Mouse (Mus musculus) CH12.LX (cell line): ENCODE data around the gene Pde1c. TPM values are rescaled to one million over a fixed set of nuclear protein-coding genes. Genes with fewer than 3 reads are reported as not detected.

Experiments used
- DNase-seq: peaks from one replicate; pipeline ENCODE4 v3.0.0-alpha.2; 2013; ENCODE audit errors: extremely low read depth
- H3K27ac ChIP-seq: 2 replicates; pipeline ENCODE4 v1.5.1; 2012; ENCODE audit warnings: low read depth, mild to moderate bottlenecking, control low read depth, moderate library complexity; ENCODE audit not compliant: insufficient read depth
- H3K27me3 ChIP-seq: replicated peaks from 2 replicates; pipeline ENCODE3; 2012; ENCODE audit warnings: inconsistent platforms
- H3K36me3 ChIP-seq, 2 experiments: replicated peaks in 1 of 2; 2 replicates each; pipeline versions ENCODE3 to v1.6.1; 2012; ENCODE audit warnings: inconsistent platforms in 1 of 2, low read length in 1 of 2, mild to moderate bottlenecking in 1 of 2, mixed read lengths in 1 of 2, moderate library complexity in 1 of 2; ENCODE audit not compliant: control insufficient read depth in 1 of 2, insufficient read depth in 1 of 2
- H3K4me1 ChIP-seq, 2 experiments: 2 replicates each; pipeline ENCODE4 v1.6.1; 2012; ENCODE audit warnings: inconsistent platforms in 1 of 2, moderate library complexity in 1 of 2; ENCODE audit not compliant: insufficient read depth in 2 of 2, control insufficient read depth in 1 of 2
- H3K4me2 ChIP-seq: 2 replicates; pipeline ENCODE4 v1.6.1; 2012; ENCODE audit warnings: low read depth, mild to moderate bottlenecking, control low read depth; ENCODE audit not compliant: poor library complexity, insufficient read depth, severe bottlenecking
- H3K4me3 ChIP-seq, 3 experiments: fragments of 150-350 bp in 1 of 3; sonication (generic) in 1 of 3; replicated peaks in 1 of 3; 2 replicates each; pipeline versions ENCODE3 to v1.5.1; 2011 to 2012; ENCODE audit warnings: low read depth in 2 of 3, low read length in 2 of 3, mild to moderate bottlenecking in 2 of 3, moderate library complexity in 2 of 3, control low read depth in 1 of 3, improper control_type of control experiment in 1 of 3, inconsistent platforms in 1 of 3, mixed read lengths in 1 of 3; ENCODE audit not compliant: poor library complexity in 1 of 3
- H3K79me2 ChIP-seq: replicated peaks from 2 replicates; pipeline ENCODE4 v1.6.1; 2012; ENCODE audit warnings: mild to moderate bottlenecking, moderate library complexity; ENCODE audit not compliant: control insufficient read depth, poor library complexity, insufficient read depth, severe bottlenecking; ENCODE audit errors: extremely low read depth
- H3K9ac ChIP-seq: 2 replicates; pipeline ENCODE4 v1.6.1; 2012; ENCODE audit warnings: low read depth, mild to moderate bottlenecking, control low read depth, moderate library complexity; ENCODE audit not compliant: insufficient read depth
- H3K9me3 ChIP-seq: replicated peaks from 2 replicates; pipeline ENCODE3; 2012; ENCODE audit warnings: low read length, inconsistent platforms, mixed read lengths
- BHLHE40 ChIP-seq: IDR thresholded peaks from 2 replicates; pipeline ENCODE4 v1.6.1; 2011; ENCODE audit warnings: mild to moderate bottlenecking, low read depth, low read length, improper control_type of control experiment
- CHD1 ChIP-seq: IDR thresholded peaks from 2 replicates; pipeline ENCODE4 v1.6.1; 2012; ENCODE audit warnings: low read depth, low read length, improper control_type of control experiment, inconsistent platforms
- CHD2 ChIP-seq: IDR thresholded peaks from 2 replicates; pipeline ENCODE4 v1.6.1; 2011; ENCODE audit warnings: low read length, improper control_type of control experiment
- EP300 ChIP-seq: IDR thresholded peaks from 2 replicates; pipeline ENCODE4 v1.6.1; 2011; ENCODE audit warnings: low read length, improper control_type of control experiment
- ETS1 ChIP-seq: conservative IDR thresholded peaks from 2 replicates; pipeline ENCODE4 v1.6.1; 2012; ENCODE audit warnings: low read depth, mild to moderate bottlenecking, inconsistent platforms, low read length, improper control_type of control experiment, moderate library complexity
- HCFC1 ChIP-seq: IDR thresholded peaks from 2 replicates; pipeline ENCODE4 v1.6.1; 2012; ENCODE audit warnings: low read depth, mild to moderate bottlenecking, inconsistent platforms, low read length, improper control_type of control experiment
- JUND ChIP-seq: conservative IDR thresholded peaks from 2 replicates; pipeline ENCODE4 v1.6.1; 2011; ENCODE audit warnings: low read depth, low read length, improper control_type of control experiment
- MAZ ChIP-seq: IDR thresholded peaks from 2 replicates; pipeline ENCODE4 v1.6.1; 2012; ENCODE audit warnings: low read depth, mild to moderate bottlenecking, inconsistent platforms, low read length, improper control_type of control experiment, moderate library complexity
- MXI1 ChIP-seq: IDR thresholded peaks from 2 replicates; pipeline ENCODE4 v1.6.1; 2011; ENCODE audit warnings: mild to moderate bottlenecking, low read depth, low read length, improper control_type of control experiment
- MYC ChIP-seq: IDR thresholded peaks from 2 replicates; pipeline ENCODE4 v1.6.1; 2011; ENCODE audit warnings: low read depth, mild to moderate bottlenecking, improper control_type of control experiment, low read length
- NELFE ChIP-seq: IDR thresholded peaks from 2 replicates; pipeline ENCODE4 v1.6.1; 2011; ENCODE audit warnings: low read depth, low read length, improper control_type of control experiment
- NRF1 ChIP-seq: IDR thresholded peaks from 2 replicates; pipeline ENCODE4 v1.6.1; 2014; ENCODE audit warnings: low read depth, mild to moderate bottlenecking, inconsistent platforms, low read length, improper control_type of control experiment, moderate library complexity
- PAX5 ChIP-seq: IDR thresholded peaks from 2 replicates; pipeline ENCODE4 v1.6.1; 2012; ENCODE audit warnings: low read length, inconsistent platforms, mixed read lengths
- POLR2A ChIP-seq: IDR thresholded peaks from 2 replicates; pipeline ENCODE4 v1.6.1; 2011; ENCODE audit warnings: low read depth, mild to moderate bottlenecking, improper control_type of control experiment, low read length
- POLR2AphosphoS2 ChIP-seq: IDR thresholded peaks from 2 replicates; pipeline ENCODE4 v1.6.1; 2011; ENCODE audit warnings: low read depth, low read length, improper control_type of control experiment
- RAD21 ChIP-seq: IDR thresholded peaks from 2 replicates; pipeline ENCODE4 v1.6.1; 2011; ENCODE audit warnings: low read depth, mild to moderate bottlenecking, low read length, improper control_type of control experiment, moderate library complexity
- RCOR1 ChIP-seq: conservative IDR thresholded peaks from 2 replicates; pipeline ENCODE4 v1.6.1; 2012; ENCODE audit warnings: low read depth, mild to moderate bottlenecking, inconsistent platforms, low read length, improper control_type of control experiment
- SIN3A ChIP-seq: IDR thresholded peaks from 2 replicates; pipeline ENCODE4 v1.6.1; 2012; ENCODE audit warnings: low read length, improper control_type of control experiment, inconsistent platforms
- SMC3 ChIP-seq: IDR thresholded peaks from 2 replicates; pipeline ENCODE4 v1.6.1; 2011; ENCODE audit warnings: low read depth, low read length, improper control_type of control experiment
- UBTF ChIP-seq: IDR thresholded peaks from 2 replicates; pipeline ENCODE4 v1.6.1; 2012; ENCODE audit warnings: low read depth, mild to moderate bottlenecking, inconsistent platforms, low read length, improper control_type of control experiment, moderate library complexity
- USF1 ChIP-seq: IDR thresholded peaks from 2 replicates; pipeline ENCODE4 v1.6.1; 2014; ENCODE audit warnings: low read depth, mild to moderate bottlenecking, inconsistent platforms, low read length, improper control_type of control experiment
- ZKSCAN1 ChIP-seq: IDR thresholded peaks from 2 replicates; pipeline ENCODE4 v1.6.1; 2012; ENCODE audit warnings: low read depth, inconsistent platforms, low read length, improper control_type of control experiment, borderline replicate concordance
- ZMIZ1 ChIP-seq: IDR thresholded peaks from 2 replicates; pipeline ENCODE4 v1.6.1; 2012; ENCODE audit warnings: low read depth, mild to moderate bottlenecking, inconsistent platforms, low read length, improper control_type of control experiment
- dilution Hi-C: fragments of 300-500 bp; cut with MboI; formaldehyde crosslinking; loops from 2 replicates; pipeline ENCODE4 v1.14.3; 2020; ENCODE audit warnings: low sequenced_read_pairs; ENCODE audit not compliant: extremely low pct_unique_long_range_greater_than_20kb, extremely low pct_ligation_motif_present
- in situ Hi-C: fragments of 300-500 bp; cut with MboI; formaldehyde crosslinking; loops from 3 replicates; pipeline ENCODE4 v1.14.3; 2019; ENCODE audit warnings: low sequenced_read_pairs, low pct_ligation_motif_present, low pct_unique_long_range_greater_than_20kb, mixed read lengths
- polyA plus RNA-seq: library from polyadenylated mRNA; unstranded; fragments of >175 nt; gene quantifications from 2 replicates; pipeline ENCODE4 v1.2.1, GENCODE M21; 2012; ENCODE audit warnings: low read depth; ENCODE audit not compliant: insufficient read length
- total RNA-seq, 2 experiments: library from RNA; depleted of rRNA; stranded (reverse); fragments of 300-350 nt in 1 of 2; fragments of >200 nt in 1 of 2; gene quantifications; 2 replicates each; pipeline ENCODE4 v1.2.3; 2012 to 2014

The Pde1c gene
- total and polyA plus RNA-seq, 3 experiments: 2.3 to 3.8 (median 2.4) TPM

DNA sequence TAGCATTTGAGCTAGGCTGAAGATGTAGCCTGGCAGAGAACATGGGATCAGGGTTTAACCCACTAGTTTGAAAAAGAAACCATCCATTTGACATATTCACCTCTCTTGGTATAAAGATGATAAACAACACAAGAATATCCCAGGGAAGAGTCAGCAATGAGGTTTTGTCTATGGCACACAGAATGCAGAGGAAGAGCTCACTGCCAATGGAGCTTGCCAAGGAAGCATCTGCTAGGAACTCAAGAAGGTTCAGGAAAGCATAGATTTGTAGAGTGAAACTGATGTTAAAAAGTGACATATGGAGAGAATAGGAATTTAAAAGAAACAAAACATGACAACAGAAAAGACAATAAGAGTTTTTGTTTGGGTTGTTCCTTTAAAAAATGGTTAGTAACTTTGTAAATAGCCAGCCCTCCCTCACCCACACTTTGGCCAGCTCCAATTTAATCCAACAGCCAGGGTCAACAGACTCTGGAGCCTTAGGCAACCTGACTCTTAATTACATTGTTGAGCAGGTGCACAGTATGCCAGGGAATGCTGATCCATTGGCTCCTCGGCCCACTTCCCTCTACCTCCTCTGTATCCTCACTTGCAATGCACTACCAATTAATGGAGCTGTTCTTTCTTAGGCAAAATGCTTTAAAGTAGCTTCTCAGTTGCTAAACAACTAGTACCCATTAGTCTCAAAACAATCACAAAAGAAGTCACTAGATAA lies 377.3 kb downstream of the Pde1c start:
- H3K27ac ChIP-seq: no peak overlapping the region
- H3K9ac ChIP-seq: no peak overlapping the region
- no peaks in the 10 kb centered on the region for H3K4me1 ChIP-seq
- H3K4me2 ChIP-seq: no peak overlapping the region
- in situ Hi-C loops (no loop called here), dilution Hi-C loops (no loop called here)
- H3K4me3 ChIP-seq: no peak overlapping the region
- no peaks in the 10 kb centered on the region for H3K27me3 ChIP-seq
- TF ChIP-seq RAD21 (no peak), MAZ (no peak), NRF1 (no peak), SIN3A (no peak), POLR2A (no peak), USF1 (no peak), ZMIZ1 (no peak), MYC (no peak), ETS1 (no peak), CHD2 (no peak), SMC3 (no peak), BHLHE40 (no peak), POLR2AphosphoS2 (no peak), RCOR1 (no peak), ZKSCAN1 (no peak), HCFC1 (no peak), PAX5 (no peak), CHD1 (no peak)
- H3K79me2 ChIP-seq: no peaks in the 10 kb centered on the region
- no peaks in the 10 kb centered on the region for H3K9me3 ChIP-seq
- H3K36me3 ChIP-seq: no peaks in the 10 kb centered on the region
- no peak for DNase-seq

DNA sequence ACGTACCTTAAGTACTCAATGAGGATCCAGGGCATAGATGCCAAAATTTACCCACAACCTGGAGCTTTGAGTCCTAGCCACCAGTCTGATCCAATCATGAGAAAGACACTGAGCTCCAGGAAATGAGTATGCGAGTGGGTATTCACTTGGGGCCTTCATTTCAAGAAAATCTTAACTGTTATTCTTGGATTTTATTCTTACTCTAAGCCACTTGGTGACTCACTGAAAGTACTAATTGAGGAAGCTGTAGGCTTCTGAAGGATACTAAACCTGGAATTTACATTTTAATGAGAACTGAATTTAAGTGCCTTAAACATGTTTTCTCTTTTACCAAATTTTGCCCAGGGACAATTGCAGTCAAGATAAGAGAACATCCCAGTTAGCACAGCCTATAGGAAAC lies 392.4 kb downstream of the Pde1c start:
- H3K36me3 ChIP-seq: peaks cover 0 to 2% of the 10 kb centered on the region in 2 experiments
- H3K27ac ChIP-seq: no peak overlapping the region
- no peak overlapping the region for H3K4me2 ChIP-seq
- H3K9ac ChIP-seq: no peak overlapping the region
- TF ChIP-seq BHLHE40: no peak
- no peak for TF ChIP-seq UBTF
- TF ChIP-seq RAD21: no peak
- TF ChIP-seq NRF1: no peak
- TF ChIP-seq POLR2AphosphoS2: no peak
- TF ChIP-seq JUND: no peak
- no peak for TF ChIP-seq MYC
- no peak for TF ChIP-seq MXI1
- TF ChIP-seq CHD1: no peak
- TF ChIP-seq EP300: no peak
- no peak for TF ChIP-seq SIN3A
- no peak for TF ChIP-seq NELFE
- TF ChIP-seq CHD2: no peak
- dilution Hi-C loops: no loop called here
- in situ Hi-C loops: no loop called here
- no peaks in the 10 kb centered on the region for H3K27me3 ChIP-seq
- H3K4me3 ChIP-seq: no peak overlapping the region
- no peaks in the 10 kb centered on the region for H3K79me2 ChIP-seq
- DNase-seq: no peak
- no peaks in the 10 kb centered on the region for H3K4me1 ChIP-seq
- no peaks in the 10 kb centered on the region for H3K9me3 ChIP-seq
